Mouse (Mus musculus) stomach, embryonic 16.5 days (tissue): ENCODE results near the gene Shank3. TPM values are rescaled to one million over a fixed set of nuclear protein-coding genes. Genes with fewer than 3 reads are reported as not detected.
A peak's percentile ranks its signal among the peaks of the same experiment; 100 is the strongest.

Experiments used
- ATAC-seq: fragments of 200-750 bp; cut with Nextera tagmentation; 2 replicates; pipeline ENCODE4 v1.8.0; 2017; ENCODE audit warnings: moderate number of reproducible peaks, moderate TSS enrichment; ENCODE audit not compliant: insufficient read depth, low FRiP score
- H3K27ac ChIP-seq: fragments of 300-500 bp; sonication (generic); 2 replicates; pipeline ENCODE4 v1.5.1; 2014; ENCODE audit warnings: low read length
- H3K27me3 ChIP-seq: fragments of 300-500 bp; sonication (generic); 2 replicates; pipeline ENCODE4 v1.6.1; 2014; ENCODE audit warnings: low read length, control low read depth, mixed read lengths; ENCODE audit not compliant: control insufficient read depth, insufficient read depth
- H3K36me3 ChIP-seq: fragments of 300-500 bp; sonication (generic); 2 replicates; pipeline ENCODE4 v1.6.1; 2014; ENCODE audit warnings: low read length; ENCODE audit not compliant: control insufficient read depth, insufficient read depth
- H3K4me1 ChIP-seq: fragments of 300-500 bp; sonication (generic); 2 replicates; pipeline ENCODE4 v1.6.1; 2014; ENCODE audit warnings: low read length, control low read depth, mixed read lengths; ENCODE audit not compliant: control insufficient read depth, insufficient read depth
- H3K4me2 ChIP-seq: fragments of 300-500 bp; sonication (generic); 2 replicates; pipeline ENCODE4 v1.6.1; 2014; ENCODE audit warnings: low read depth, low read length, mixed read lengths
- H3K4me3 ChIP-seq: fragments of 300-500 bp; sonication (generic); replicated peaks from 2 replicates; pipeline ENCODE4 v1.5.1; 2014; ENCODE audit warnings: mild to moderate bottlenecking, low read length
- H3K9ac ChIP-seq: fragments of 300-500 bp; sonication (generic); 2 replicates; pipeline ENCODE4 v1.6.1; 2014; ENCODE audit warnings: low read length
- H3K9me3 ChIP-seq: fragments of 300-500 bp; sonication (generic); replicated peaks from 2 replicates; pipeline ENCODE4 v1.6.1; 2016; ENCODE audit warnings: low read length, control low read depth; ENCODE audit not compliant: control insufficient read depth
- WGBS: fragments of 180-500 bp; shearing (Covaris S2); extraction: QIAGEN DNeasy Blood & Tissue Kit; methylation state at CpG from one replicate; pipeline ENCODE4 v1.1.7; 2014; 5-methylcytosine and 5-hydroxymethylcytosine counted together
- polyA plus RNA-seq: library from polyadenylated mRNA; unstranded; fragments of >200 nt; fragmentation: Nextera tagmentation; extraction: Ambion mirVana; gene quantifications from 2 replicates; pipeline ENCODE4 v1.2.1, GENCODE M21; 2015

Gene Shank3
- polyA plus RNA-seq, 1 experiment from 2014 or later: 1.8 TPM

- Histone ChIP-seq H3K27ac (no peak overlapping the region), H3K4me3 (no peak overlapping the region), H3K27me3 (no peaks in the 10 kb centered on the region; the same call in 1 of the 2 replicates), H3K36me3 (no peaks in the 10 kb centered on the region), H3K9ac (no peak overlapping the region), H3K9me3 (no peaks in the 10 kb centered on the region), H3K4me1 (no peaks in the 10 kb centered on the region), H3K4me2 (no peak overlapping the region)
- 78% methylated on average over 15 of the region's 15 CpGs for WGBS
- no peak for ATAC-seq
These were observed 38.1 kb upstream of the Shank3 start for GRCm38 (mm10) chr15:89461321-89461720.

- no peak for ATAC-seq
- H3K9me3 ChIP-seq: no peaks in the 10 kb centered on the region
- 70% methylated on average over 7 of the region's 7 CpGs for WGBS
These were observed 37.2 kb upstream of the Shank3 start for GRCm38 (mm10) chr15:89462176-89462575.

GRCm38 (mm10) chr15:89463334-89464235 is 35.8 kb upstream of the Shank3 start:
- Histone ChIP-seq H3K27me3 (no peaks in the 10 kb centered on the region), H3K36me3 (no peaks in the 10 kb centered on the region), H3K4me3 (no peak overlapping the region), H3K9me3 (no peaks in the 10 kb centered on the region), H3K4me1 (no peaks in the 10 kb centered on the region), H3K27ac (no peak overlapping the region), H3K4me2 (no peak overlapping the region), H3K9ac (no peak overlapping the region)
- WGBS: 45% methylated on average over 5 of the region's 5 CpGs
- no peak for ATAC-seq

More at GRCm38 (mm10) chr15:89462176-89462575, 37.2 kb upstream of the Shank3 start:
- no peak overlapping the region for H3K27ac ChIP-seq
- no peaks in the 10 kb centered on the region; the same call in 1 of the 2 replicates for H3K27me3 ChIP-seq
- H3K4me2 ChIP-seq: no peak overlapping the region
- no peaks in the 10 kb centered on the region for H3K36me3 ChIP-seq
- H3K4me1 ChIP-seq: no peaks in the 10 kb centered on the region
- H3K9ac ChIP-seq: no peak overlapping the region
- H3K4me3 ChIP-seq: no peak overlapping the region

GRCm38 (mm10) chr15:89465052-89465451 is 34.4 kb upstream of the Shank3 start:
- no peaks in the 10 kb centered on the region for H3K27me3 ChIP-seq
- H3K4me2 ChIP-seq: no peak overlapping the region
- WGBS: 6% methylated on average over 1 of the region's 1 CpGs
- no peaks in the 10 kb centered on the region for H3K4me1 ChIP-seq
- no peak overlapping the region for H3K27ac ChIP-seq
- ATAC-seq: no peak
- no peak overlapping the region for H3K4me3 ChIP-seq
- H3K9ac ChIP-seq: no peak overlapping the region
- H3K9me3 ChIP-seq: no peaks in the 10 kb centered on the region
- H3K36me3 ChIP-seq: no peaks in the 10 kb centered on the region

GRCm38 (mm10) chr15:89468577-89468976 is 30.8 kb upstream of the Shank3 start:
- no peaks in the 10 kb centered on the region for H3K9me3 ChIP-seq
- no peak overlapping the region for H3K4me3 ChIP-seq
- H3K36me3 ChIP-seq: no peaks in the 10 kb centered on the region
- H3K9ac ChIP-seq: no peak overlapping the region
- H3K4me1 ChIP-seq: no peaks in the 10 kb centered on the region
- H3K27me3 ChIP-seq: no peaks in the 10 kb centered on the region
- H3K27ac ChIP-seq: no peak overlapping the region
- no peak overlapping the region for H3K4me2 ChIP-seq
- ATAC-seq: no peak
- WGBS: 28% methylated on average over 2 of the region's 2 CpGs

- no peaks in the 10 kb centered on the region for H3K36me3 ChIP-seq
- peaks cover 9% of the 10 kb centered on the region for H3K4me1 ChIP-seq
- 88% methylated on average over 4 of the region's 4 CpGs for WGBS
- no peak overlapping the region for H3K27ac ChIP-seq
- no peak for ATAC-seq
- H3K4me2 ChIP-seq: no peak overlapping the region
- no peaks in the 10 kb centered on the region for H3K9me3 ChIP-seq
- H3K27me3 ChIP-seq: no peaks in the 10 kb centered on the region
- H3K9ac ChIP-seq: no peak overlapping the region
- no peak overlapping the region for H3K4me3 ChIP-seq
These were observed 27.9 kb upstream of the Shank3 start for GRCm38 (mm10) chr15:89471476-89471875.

GRCm38 (mm10) chr15:89473370-89473769 is 26.1 kb upstream of the Shank3 start:
- Histone ChIP-seq H3K4me1 (peaks cover 17% of the 10 kb centered on the region), H3K27ac (no peak overlapping the region), H3K36me3 (no peaks in the 10 kb centered on the region), H3K4me2 (no peak overlapping the region), H3K27me3 (no peaks in the 10 kb centered on the region), H3K4me3 (no peak overlapping the region), H3K9me3 (no peaks in the 10 kb centered on the region), H3K9ac (no peak overlapping the region)
- 82% methylated on average over 9 of the region's 9 CpGs for WGBS
- ATAC-seq: no peak

- Histone ChIP-seq H3K9ac (no peak overlapping the region), H3K36me3 (no peaks in the 10 kb centered on the region), H3K27ac (no peak overlapping the region), H3K4me1 (peaks cover 17% of the 10 kb centered on the region), H3K4me2 (no peak overlapping the region), H3K9me3 (no peaks in the 10 kb centered on the region), H3K4me3 (no peak overlapping the region), H3K27me3 (no peaks in the 10 kb centered on the region)
- WGBS: 97% methylated on average over 8 of the region's 8 CpGs
- ATAC-seq: no peak
These were observed 25.5 kb upstream of the Shank3 start for GRCm38 (mm10) chr15:89473921-89474320.

GRCm38 (mm10) chr15:89474596-89475292 is 24.7 kb upstream of the Shank3 start:
- Histone ChIP-seq H3K4me2 (peak overlapping the region; percentile 99; the same call in 1 of the 2 replicates), H3K4me1 (peaks cover 17% of the 10 kb centered on the region), H3K4me3 (no peak overlapping the region), H3K36me3 (no peaks in the 10 kb centered on the region), H3K9ac (no peak overlapping the region), H3K9me3 (no peaks in the 10 kb centered on the region), H3K27ac (no peak overlapping the region), H3K27me3 (no peaks in the 10 kb centered on the region)
- WGBS: 89% methylated on average over 19 of the region's 19 CpGs
- ATAC-seq: no peak
